Mouse (Mus musculus) adrenal gland, adult 2 months (tissue): ENCODE results near the gene Tmem74b. TPM values are rescaled to one million over a fixed set of nuclear protein-coding genes. Genes with fewer than 3 reads are reported as not detected.
A peak's percentile ranks its signal among the peaks of the same experiment; 100 is the strongest.

ENCODE experiments used
- DNase-seq: peaks from one replicate; pipeline ENCODE4 v3.0.0; 2021
- long read RNA-seq: library from polyadenylated mRNA; stranded (forward); transcript quantifications from one replicate; pipeline ENCODE4 v2.0.0, GENCODE M21; 2021
- polyA plus RNA-seq: library from polyadenylated mRNA; depleted of rRNA; stranded (reverse); fragments of >200 nt; gene quantifications from 2 replicates; pipeline ENCODE4 v1.2.3, GENCODE M21; 2012; rRNA removed
- total RNA-seq, 2 experiments: library from RNA; stranded (reverse); gene quantifications; 2 replicates each; pipeline ENCODE4 v1.2.3; 2021

Tmem74b gene
- total RNA-seq (1 to 10 TPM in 1 of 2 experiments, under 1 TPM in 1; 0.35 to 1.1 TPM), polyA plus RNA-seq (1.2 and 1.8 TPM in 2 replicates)
- long read RNA-seq, partial matches to known transcripts = 0 of 1 reads
- long read RNA-seq, other reads (novel, unspliced or antisense) = 0 of 1 reads

DNA sequence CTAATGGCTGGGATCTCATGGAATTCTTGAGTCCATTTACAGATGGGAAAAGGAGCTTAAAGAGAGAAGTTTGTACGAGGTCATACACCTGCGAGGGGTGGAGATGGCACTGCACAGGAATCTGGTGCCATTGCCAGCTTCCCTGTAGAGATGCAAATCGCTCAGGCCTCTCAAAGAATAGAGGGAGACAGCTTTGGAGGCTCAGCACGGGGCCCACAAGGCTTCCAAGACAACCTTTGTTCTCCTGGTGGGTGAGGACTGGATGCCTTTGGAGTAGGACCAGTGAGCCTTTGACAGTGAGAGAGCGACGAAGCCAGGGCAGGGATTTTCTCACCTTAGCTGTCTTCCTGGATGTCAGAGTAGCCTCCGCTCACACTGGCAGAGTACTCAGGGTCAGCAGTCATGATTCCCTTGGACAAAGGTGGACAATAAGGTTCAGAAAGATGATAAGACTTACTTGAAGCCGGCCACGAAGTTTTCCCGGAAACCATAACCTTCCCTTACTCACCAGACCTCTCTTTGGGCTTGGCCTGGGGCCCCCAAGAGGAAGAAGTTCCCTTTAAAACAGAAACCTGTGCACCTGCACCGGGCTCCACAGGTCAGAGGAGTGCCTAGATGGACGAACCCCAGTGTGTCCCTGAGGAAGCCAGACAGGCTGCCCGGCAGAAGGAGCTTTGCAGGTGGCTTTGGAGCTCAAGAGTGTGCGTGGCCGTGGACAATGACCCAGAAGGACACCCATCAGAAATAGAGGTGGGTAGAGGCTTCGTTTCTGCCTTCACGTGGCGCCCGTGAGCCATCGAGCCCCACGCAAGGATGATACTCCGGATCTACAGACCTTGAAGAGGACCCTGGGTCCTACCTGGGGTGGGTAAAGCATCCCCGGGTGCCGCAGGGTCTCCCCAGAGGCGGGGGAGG is at the start of gene Tmem74b:
Gene Tmem74b, plus strand, starts transcription at position 778 of the 915 bp plus-strand sequence.
- no peak for DNase-seq

DNA sequence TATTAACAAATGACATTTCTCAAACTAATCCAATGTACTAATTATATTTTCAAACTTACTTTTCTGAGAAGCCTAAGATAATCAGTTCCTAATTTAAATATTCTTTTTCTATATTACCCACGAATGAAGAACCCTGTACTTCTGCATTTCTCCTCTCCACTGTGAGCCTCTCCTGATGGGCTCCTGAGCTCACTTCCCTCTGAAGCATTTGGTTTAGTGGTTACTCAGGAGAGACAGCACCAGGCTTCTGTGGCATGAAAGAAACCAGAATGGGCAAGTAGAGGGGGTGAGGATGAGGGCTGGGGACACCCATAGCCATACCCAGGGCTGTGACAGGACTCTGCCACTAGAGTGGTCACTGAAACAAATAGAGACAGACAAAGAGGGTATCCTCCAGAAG is 49.8 kb upstream of the Tmem74b start:
- DNase-seq = no peak

DNA sequence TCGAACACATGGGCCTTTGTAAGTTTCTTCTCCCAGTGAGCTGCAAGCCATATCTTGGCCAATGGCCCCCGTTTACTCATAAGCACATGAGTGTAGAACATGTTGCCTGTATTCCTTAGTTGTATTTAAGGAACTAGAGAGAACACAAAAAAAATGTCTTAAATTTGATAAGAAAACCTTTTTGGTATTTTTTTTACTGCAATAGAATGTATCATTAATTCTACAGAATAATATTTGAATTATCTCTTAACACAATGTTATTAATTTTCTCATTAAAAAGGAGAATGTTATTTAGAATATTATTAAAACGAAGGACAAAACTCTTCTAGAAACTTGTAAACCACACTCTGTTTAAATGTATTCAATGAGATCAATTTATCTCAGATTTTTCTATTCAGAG is 33.4 kb upstream of the Tmem74b start, which contains the start of gene Rad21l:
Gene Rad21l, minus strand, starts transcription at position 101 of the 400 bp plus-strand sequence.
- DNase-seq = no peak

DNA sequence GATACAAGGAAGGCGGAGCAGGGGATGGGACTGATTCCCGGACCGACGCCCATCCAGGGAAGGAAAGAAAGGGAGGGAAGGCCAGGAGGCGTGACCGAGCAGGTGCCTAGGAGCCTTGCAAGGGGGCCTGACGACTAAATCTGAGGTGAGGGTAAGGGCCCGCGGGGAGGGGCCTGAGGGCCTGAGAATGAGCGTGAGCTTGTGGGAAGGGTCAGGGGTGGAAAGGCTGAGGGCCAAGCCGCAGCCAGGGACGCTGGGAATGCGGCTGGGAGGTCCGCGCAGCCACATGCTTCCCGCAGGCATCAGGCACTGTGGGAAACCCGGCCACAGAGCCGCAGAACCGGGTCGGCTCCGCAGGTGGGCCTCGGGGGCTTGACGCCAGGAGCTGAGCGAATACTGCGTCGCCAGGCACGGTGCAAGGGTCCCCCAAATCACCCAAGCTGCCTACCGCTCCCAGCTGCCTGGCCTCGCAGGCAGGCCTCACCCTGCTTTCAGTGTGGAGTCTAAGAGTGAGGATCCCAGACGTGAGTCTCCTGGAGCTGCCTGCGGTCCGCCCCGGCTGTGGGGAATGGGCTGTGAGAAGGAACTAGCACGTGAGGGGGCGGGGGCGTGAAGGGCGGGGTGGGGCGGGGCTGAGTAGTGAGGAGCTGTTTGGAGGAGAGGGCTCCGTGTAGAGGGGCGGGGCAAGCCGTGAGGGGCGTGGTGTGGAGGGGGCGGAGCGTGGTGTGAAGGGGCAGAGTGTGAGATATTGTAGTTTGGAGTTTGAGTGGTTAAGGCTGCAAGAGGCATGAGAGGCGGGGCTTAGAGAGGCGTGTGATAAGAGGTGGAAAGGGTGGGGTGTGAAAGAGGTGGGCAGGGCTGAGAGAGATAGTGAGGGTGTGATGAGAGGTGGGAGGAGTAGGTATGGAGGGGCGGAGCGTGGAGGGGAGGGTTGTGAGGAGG is 31.5 kb upstream of the Tmem74b start:
- no peak for DNase-seq

DNA sequence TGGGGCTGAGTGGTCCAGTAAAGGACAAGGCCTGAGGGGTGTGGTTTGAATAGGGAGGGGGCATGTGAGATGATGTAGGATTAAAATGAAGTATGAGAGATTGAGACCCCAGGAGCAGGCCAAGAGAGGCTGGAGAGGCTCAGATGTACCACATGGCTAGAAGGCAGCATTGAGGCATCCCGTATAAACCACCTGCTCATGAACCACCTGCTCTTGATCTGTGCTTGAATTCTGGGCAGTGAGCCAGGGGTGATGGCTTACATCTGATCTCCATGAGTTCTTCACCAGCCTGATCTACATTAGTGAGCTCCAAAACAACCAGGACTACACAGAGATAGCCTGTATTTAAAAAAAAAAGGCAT is 30.9 kb upstream of the Tmem74b start:
- no peak for DNase-seq

- no peak for DNase-seq
These were observed 25.6 kb upstream of the Tmem74b start for GRCm38 (mm10) chr2:151676234-151676633.

DNA sequence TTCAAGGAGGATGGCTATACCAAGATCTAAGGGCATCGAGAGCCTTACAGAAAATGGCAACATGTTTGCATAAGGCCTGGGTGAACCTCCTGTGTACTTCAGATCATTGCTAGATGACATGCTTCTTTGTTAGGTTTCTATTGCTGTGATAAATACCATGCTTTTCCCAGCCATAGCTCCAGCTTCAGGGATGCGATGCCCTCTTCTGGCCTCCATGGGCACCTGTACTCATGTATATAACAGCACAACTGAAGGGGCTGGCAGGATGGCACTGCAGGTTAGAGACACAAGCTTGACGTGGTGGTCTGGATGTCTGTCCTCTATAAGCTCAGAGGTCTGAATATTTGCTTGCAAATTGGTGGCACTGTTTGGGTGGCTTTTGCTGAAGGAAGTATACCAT is 19.5 kb upstream of the Tmem74b start:
- no peak for DNase-seq

- DNase-seq = no peak
These were observed 18.8 kb upstream of the Tmem74b start for GRCm38 (mm10) chr2:151682976-151683375.

GRCm38 (mm10) chr2:151702146-151702850 is 490 bp downstream of the Tmem74b start:
- DNase-seq = peak; percentile 74

GRCm38 (mm10) chr2:151702851-151703190 is 1.0 kb downstream of the Tmem74b start:
- DNase-seq = no peak

DNA sequence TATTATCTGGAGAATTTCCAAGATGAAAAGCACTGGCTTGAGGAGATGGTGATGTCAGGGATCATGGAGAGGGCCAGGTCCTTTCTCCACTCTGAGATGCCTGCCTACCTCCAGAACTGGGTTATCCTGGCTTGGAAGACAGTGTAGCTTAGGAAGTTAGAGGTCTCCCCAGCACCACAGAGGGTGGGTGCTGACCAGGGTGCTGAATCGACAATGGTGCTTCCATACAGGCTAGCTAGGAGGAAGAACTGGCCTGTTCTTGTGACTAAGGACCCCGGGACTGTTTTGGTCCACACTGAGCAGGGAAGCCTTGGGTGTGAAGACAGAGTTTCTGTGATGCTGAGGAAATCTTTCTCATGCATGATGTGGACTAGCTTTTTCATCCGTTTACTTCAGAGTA is 10.8 kb downstream of the Tmem74b start:
- no peak for DNase-seq

GRCm38 (mm10) chr2:151715526-151715925 is 13.7 kb downstream of the Tmem74b start:
- DNase-seq = no peak

DNA sequence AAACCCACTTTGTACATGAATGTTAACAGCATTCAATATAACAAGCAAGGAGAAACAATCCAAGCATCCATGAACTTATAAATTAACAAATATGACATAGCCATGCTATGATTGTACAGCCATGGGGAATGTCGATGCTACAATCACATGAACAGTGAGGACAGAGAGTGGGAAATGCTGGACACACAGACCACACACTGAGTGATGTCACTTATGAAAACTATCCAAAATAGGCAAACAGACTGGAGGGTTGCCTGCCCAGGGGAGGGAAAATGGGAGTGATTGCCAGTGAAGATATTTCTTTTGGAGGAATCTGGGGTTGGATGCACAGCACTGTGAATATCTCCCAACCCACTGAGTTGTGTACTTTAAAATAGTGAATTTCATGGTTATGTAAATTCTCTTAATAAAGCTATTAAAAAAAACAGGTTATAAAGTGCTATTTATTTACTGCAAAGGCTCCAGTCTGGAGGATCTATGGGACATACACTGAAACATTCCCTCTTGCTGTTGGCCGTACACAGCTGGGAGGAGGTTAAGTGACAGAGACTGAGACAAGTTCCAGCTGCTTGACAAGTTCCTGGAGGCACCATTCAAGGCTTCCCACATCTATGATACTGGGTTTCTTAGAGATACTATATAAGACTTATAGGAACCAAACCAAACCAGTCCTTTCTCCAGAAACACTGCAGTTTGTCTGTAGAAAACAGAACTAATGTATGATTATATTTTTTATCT is 14.7 kb downstream of the Tmem74b start:
- no peak for DNase-seq

GRCm38 (mm10) chr2:151724094-151724493 is 22.3 kb downstream of the Tmem74b start:
- DNase-seq = no peak

DNA sequence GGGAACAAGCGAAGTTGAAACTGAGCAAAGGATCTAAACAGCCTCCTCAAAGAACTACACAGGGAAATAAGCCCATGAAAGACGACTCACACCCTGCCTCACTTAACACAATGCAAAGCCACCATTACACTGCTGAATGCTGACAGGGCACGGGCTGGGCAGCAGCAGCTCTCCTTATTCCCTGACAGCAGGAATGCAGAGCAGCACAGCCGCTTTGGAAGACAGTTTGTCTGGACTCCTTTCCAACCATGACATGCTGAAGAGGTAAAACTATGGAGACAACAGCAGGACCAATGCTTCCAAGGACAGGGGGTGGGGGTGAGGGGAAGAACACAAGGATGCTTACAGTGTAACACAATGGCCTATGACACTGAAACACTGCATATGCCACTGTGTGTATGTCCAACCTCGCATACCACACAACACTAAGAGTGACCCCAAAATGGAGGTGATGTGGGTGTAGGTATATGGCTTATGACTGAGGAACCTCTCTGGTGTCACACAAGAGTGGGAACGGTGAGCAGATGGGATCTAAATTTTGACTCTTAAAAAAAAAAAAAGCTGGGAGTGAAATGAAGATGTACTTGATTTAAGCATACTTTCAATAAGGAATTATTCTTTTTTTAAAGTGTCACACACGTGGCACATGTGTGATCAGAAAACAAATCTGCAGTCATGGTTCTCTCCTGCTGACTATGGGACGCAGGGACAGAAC is 31.5 kb downstream of the Tmem74b start:
- DNase-seq = no peak

DNA sequence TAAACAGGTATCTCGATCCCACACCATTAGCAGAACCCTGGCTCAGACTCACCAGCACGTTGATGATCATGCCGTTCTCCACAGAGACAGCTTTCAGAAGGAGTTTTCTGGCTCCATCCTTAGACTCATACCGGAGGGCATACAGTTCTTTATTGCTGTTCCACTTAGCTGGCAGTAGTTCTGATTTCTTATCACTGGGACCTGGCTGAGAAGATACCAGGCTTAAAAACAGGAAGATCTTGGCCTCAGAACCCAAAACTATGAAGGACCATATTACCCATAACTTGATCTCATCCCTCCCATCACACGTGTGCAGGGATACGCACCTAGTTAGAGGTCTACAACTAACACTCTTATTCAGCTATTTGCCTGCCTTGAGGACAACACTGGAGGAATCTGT is 33.6 kb downstream of the Tmem74b start:
- no peak for DNase-seq

DNA sequence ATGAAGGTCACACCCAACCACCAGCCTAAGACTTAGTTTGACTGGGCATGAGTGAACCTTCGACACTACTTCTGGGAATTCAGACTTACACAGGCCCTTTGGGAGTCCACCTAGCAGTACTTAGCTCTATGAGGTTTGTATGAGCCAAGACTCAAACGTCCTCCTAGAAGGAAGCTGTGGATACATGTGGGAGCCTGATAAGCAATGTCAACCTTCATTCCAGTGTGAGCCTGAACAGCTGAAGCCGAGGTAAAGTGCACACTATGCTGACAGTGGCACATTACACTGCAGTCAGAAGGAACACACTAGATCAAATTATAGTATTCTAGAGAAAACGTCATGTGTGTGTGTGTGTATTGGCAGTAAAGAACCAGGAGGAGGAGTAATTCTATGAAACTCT is 36.7 kb downstream of the Tmem74b start:
- no peak for DNase-seq

GRCm38 (mm10) chr2:151739081-151739480 is 37.3 kb downstream of the Tmem74b start:
- no peak for DNase-seq

- DNase-seq = no peak
These were observed 37.7 kb downstream of the Tmem74b start for GRCm38 (mm10) chr2:151739505-151739904.

DNA sequence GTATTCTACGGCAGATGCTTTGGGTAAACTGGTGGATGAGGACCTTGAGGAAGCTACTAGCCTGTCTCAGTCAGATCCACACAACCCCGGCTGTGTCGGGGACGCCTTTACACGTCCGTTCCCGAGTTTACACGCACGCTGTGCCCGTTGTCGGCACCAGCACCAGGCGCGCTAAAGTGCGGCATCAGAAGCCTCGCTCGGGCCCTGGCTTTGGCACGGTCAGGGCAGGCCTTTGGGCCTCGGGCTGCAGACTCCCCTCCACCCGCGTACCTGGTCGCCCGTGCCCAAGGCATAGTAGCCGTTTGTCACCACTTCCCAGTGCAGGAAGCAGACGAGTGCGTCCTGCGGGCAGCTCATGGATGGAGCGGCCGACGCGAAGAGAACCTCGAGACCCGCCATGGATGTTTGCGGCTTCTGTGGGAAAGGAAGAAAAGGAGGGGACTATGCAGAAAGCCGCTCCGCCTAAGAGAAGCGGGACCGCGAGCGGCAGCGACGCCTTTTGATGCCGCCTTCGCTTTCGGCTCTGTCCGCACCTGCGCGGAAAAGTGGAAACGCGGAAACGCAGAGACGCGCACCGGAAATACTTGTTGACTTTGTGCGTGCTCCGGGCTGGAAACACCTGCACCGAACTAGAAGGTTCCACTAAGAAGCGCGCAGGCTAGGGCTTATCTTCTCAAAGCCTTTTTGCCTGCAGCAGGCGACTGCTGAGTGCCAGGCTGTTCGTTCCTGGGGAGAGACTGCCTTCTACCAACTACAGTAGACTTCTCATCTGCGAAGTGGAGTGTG is 39.1 kb downstream of the Tmem74b start:
- peak; percentile 89 for DNase-seq
